Mouse (Mus musculus) brain, embryonic 14.5 days (tissue): ENCODE measurements around the gene Ing2.

Experiments
- CTCF ChIP-seq: fragments of 200-500 bp; IDR thresholded peaks from 2 replicates; pipeline ENCODE4 v1.5.1; 2012; ENCODE audit warnings: inconsistent platforms, mild to moderate bottlenecking, moderate library complexity, borderline replicate concordance; ENCODE audit not compliant: insufficient read depth, insufficient read length; ENCODE audit errors: extremely low read depth
- POLR2A ChIP-seq: fragments of 200-500 bp; IDR thresholded peaks from 2 replicates; pipeline ENCODE4 v1.6.1; 2012; ENCODE audit warnings: mild to moderate bottlenecking, inconsistent platforms, borderline replicate concordance; ENCODE audit not compliant: poor library complexity, insufficient read depth, insufficient read length, severe bottlenecking; ENCODE audit errors: extremely low read depth

DNA sequence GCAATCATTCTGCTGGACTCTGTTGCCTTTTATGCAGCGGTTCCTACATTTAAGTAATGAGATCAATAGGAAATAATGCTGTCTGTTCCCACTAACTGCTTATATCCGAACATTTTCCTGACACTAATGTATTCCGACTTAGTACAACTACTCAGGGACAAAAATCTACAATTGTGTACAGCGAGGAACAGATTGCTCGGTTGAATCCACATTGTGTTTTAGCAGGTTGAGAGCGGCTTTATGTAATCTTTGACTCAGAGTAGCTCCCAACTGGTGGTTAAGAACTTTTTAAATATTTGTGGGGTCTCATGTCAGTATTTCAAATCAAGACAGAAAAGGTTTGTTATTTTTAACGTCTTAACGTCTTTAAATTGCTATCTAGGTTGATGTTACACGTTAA, 8.6 kb upstream of the Ing2 start:
- TF ChIP-seq POLR2A (no peak), CTCF (no peak)
